Mouse (Mus musculus): ENCODE measurements around the gene Tcf3. TPM values are rescaled to one million over a fixed set of nuclear protein-coding genes. Genes with fewer than 3 reads are reported as not detected.

Gene Tcf3
- polyA plus RNA-seq, 1 experiment from 2014 or later: 191 TPM

GRCm38 (mm10) chr10:80399191-80399972, 34.1 kb downstream of the Tcf3 start, which contains the start of gene Mbd3:
TSS of gene Mbd3 (minus strand) at chr10:80399550.
- peaks cover 6% of the 10 kb centered on the region; the same call in 1 of the 2 replicates for H3K9me3 ChIP-seq
- peak; percentile 99 for DNase-seq (ENCODE audit: low spot score)
- peak within 1 kb of the TSS; percentile 88 for H3K4me3 ChIP-seq
- under 1% methylated on average over 82 of the region's 82 CpGs for WGBS
- peaks cover 66% of the 10 kb centered on the region for H3K36me3 ChIP-seq
- peak within 1 kb of the TSS; percentile 100 for H3K27ac ChIP-seq
- peaks cover 44% of the 10 kb centered on the region for H3K4me1 ChIP-seq (replicated peaks)
- H3K27me3 ChIP-seq (ENCODE audit: insufficient read depth, poor library complexity, severe bottlenecking): no peaks in the 10 kb centered on the region

GRCm38 (mm10) chr10:80398719-80399190, 34.7 kb downstream of the Tcf3 start:
- Histone ChIP-seq H3K27ac (peak overlapping the region; percentile 100), H3K4me1 (replicated peaks) (peaks cover 40% of the 10 kb centered on the region), H3K9me3 (peaks cover 6% of the 10 kb centered on the region; the same call in 1 of the 2 replicates), H3K4me3 (peak overlapping the region; percentile 88), H3K27me3 (ENCODE audit: insufficient read depth, poor library complexity, severe bottlenecking) (no peaks in the 10 kb centered on the region), H3K36me3 (peaks cover 66% of the 10 kb centered on the region)
- under 1% methylated on average over 59 of the region's 59 CpGs for WGBS
- peak; percentile 99 for DNase-seq (ENCODE audit: low spot score)

- no peak for DNase-seq (ENCODE audit: low spot score)
- Histone ChIP-seq H3K4me3 (peak overlapping the region; percentile 88), H3K27ac (peak overlapping the region; percentile 100), H3K4me1 (replicated peaks) (peaks cover 40% of the 10 kb centered on the region), H3K27me3 (ENCODE audit: insufficient read depth, poor library complexity, severe bottlenecking) (no peaks in the 10 kb centered on the region), H3K36me3 (peaks cover 66% of the 10 kb centered on the region), H3K9me3 (peaks cover 1% of the 10 kb centered on the region; the same call in 1 of the 2 replicates)
- 0% methylated on average over 1 of the region's 1 CpGs for WGBS
These were observed 35.3 kb downstream of the Tcf3 start for GRCm38 (mm10) chr10:80398174-80398535.

GRCm38 (mm10) chr10:80397524-80398173, 35.8 kb downstream of the Tcf3 start:
- DNase-seq (ENCODE audit: low spot score): no peak

GRCm38 (mm10) chr10:80396822-80397523, 36.5 kb downstream of the Tcf3 start:
- Histone ChIP-seq H3K4me1 (replicated peaks) (peaks cover 40% of the 10 kb centered on the region), H3K9me3 (no peaks in the 10 kb centered on the region), H3K4me3 (peak overlapping the region; percentile 88), H3K27ac (peak overlapping the region; percentile 100), H3K36me3 (peaks cover 66% of the 10 kb centered on the region), H3K27me3 (ENCODE audit: insufficient read depth, poor library complexity, severe bottlenecking) (no peaks in the 10 kb centered on the region)
- DNase-seq (ENCODE audit: low spot score): no peak
- WGBS: 91% methylated on average over 11 of the region's 11 CpGs

More at GRCm38 (mm10) chr10:80397524-80398173, 35.8 kb downstream of the Tcf3 start:
- Histone ChIP-seq H3K36me3 (peaks cover 66% of the 10 kb centered on the region), H3K4me1 (replicated peaks) (peaks cover 40% of the 10 kb centered on the region), H3K27me3 (ENCODE audit: insufficient read depth, poor library complexity, severe bottlenecking) (no peaks in the 10 kb centered on the region), H3K4me3 (peak overlapping the region; percentile 88), H3K9me3 (no peaks in the 10 kb centered on the region), H3K27ac (peak overlapping the region; percentile 100)
- 62% methylated on average over 8 of the region's 8 CpGs for WGBS

GRCm38 (mm10) chr10:80395025-80395627, 38.3 kb downstream of the Tcf3 start:
- peaks cover 73% of the 10 kb centered on the region for H3K36me3 ChIP-seq

GRCm38 (mm10) chr10:80392687-80393086, 40.8 kb downstream of the Tcf3 start:
- H3K4me1 ChIP-seq (replicated peaks): peaks cover 27% of the 10 kb centered on the region
- H3K36me3 ChIP-seq: peaks cover 78% of the 10 kb centered on the region
- no peak overlapping the region for H3K27ac ChIP-seq
- no peaks in the 10 kb centered on the region for H3K9me3 ChIP-seq
- H3K27me3 ChIP-seq (ENCODE audit: insufficient read depth, poor library complexity, severe bottlenecking): no peaks in the 10 kb centered on the region
- H3K4me3 ChIP-seq: 0 out of 2 replicates have a peak overlapping the region, but pooled peaks have one; percentile 18
- DNase-seq (ENCODE audit: low spot score): no peak
- 96% methylated on average over 5 of the region's 5 CpGs for WGBS

More at GRCm38 (mm10) chr10:80395025-80395627, 38.3 kb downstream of the Tcf3 start:
- peaks cover 29% of the 10 kb centered on the region for H3K4me1 ChIP-seq (replicated peaks)
- no peak for DNase-seq (ENCODE audit: low spot score)
- 96% methylated on average over 35 of the region's 35 CpGs for WGBS
- H3K4me3 ChIP-seq: no peak overlapping the region
- no peak overlapping the region; the same call in 1 of the 2 replicates for H3K27ac ChIP-seq
- H3K9me3 ChIP-seq: no peaks in the 10 kb centered on the region
- H3K27me3 ChIP-seq (ENCODE audit: insufficient read depth, poor library complexity, severe bottlenecking): no peaks in the 10 kb centered on the region

GRCm38 (mm10) chr10:80390697-80391096, 42.8 kb downstream of the Tcf3 start:
- no peak for DNase-seq (ENCODE audit: low spot score)
- H3K36me3 ChIP-seq: peaks cover 61% of the 10 kb centered on the region
- H3K27ac ChIP-seq: no peak overlapping the region
- H3K27me3 ChIP-seq (ENCODE audit: insufficient read depth, poor library complexity, severe bottlenecking): no peaks in the 10 kb centered on the region
- H3K4me3 ChIP-seq: no peak overlapping the region
- H3K9me3 ChIP-seq: no peaks in the 10 kb centered on the region
- H3K4me1 ChIP-seq (replicated peaks): peaks cover 18% of the 10 kb centered on the region
- WGBS: 85% methylated on average over 9 of the region's 9 CpGs

- 82% methylated on average over 4 of the region's 4 CpGs for WGBS
- Histone ChIP-seq H3K36me3 (peaks cover 60% of the 10 kb centered on the region), H3K4me3 (no peak overlapping the region)
These were observed 44.2 kb downstream of the Tcf3 start for GRCm38 (mm10) chr10:80389185-80389708.

GRCm38 (mm10) chr10:80388731-80389130, 44.7 kb downstream of the Tcf3 start:
- Histone ChIP-seq H3K27me3 (ENCODE audit: insufficient read depth, poor library complexity, severe bottlenecking) (no peaks in the 10 kb centered on the region), H3K36me3 (peaks cover 60% of the 10 kb centered on the region), H3K27ac (peak overlapping the region; percentile 98), H3K9me3 (no peaks in the 10 kb centered on the region), H3K4me1 (replicated peaks) (peaks cover 35% of the 10 kb centered on the region), H3K4me3 (peak overlapping the region; percentile 97)
- DNase-seq (ENCODE audit: low spot score): no peak
- WGBS: 34% methylated on average over 2 of the region's 2 CpGs

More at GRCm38 (mm10) chr10:80389185-80389708, 44.2 kb downstream of the Tcf3 start:
- no peak overlapping the region for H3K27ac ChIP-seq
- no peaks in the 10 kb centered on the region for H3K27me3 ChIP-seq (ENCODE audit: insufficient read depth, poor library complexity, severe bottlenecking)
- DNase-seq (ENCODE audit: low spot score): no peak
- H3K9me3 ChIP-seq: no peaks in the 10 kb centered on the region
- peaks cover 30% of the 10 kb centered on the region for H3K4me1 ChIP-seq (replicated peaks)

GRCm38 (mm10) chr10:80387522-80387959, 45.9 kb downstream of the Tcf3 start, which contains the start of gene Mex3d:
TSS of gene Mex3d (minus strand) at chr10:80387659.
- WGBS: 5% methylated on average over 54 of the region's 61 CpGs
- DNase-seq (ENCODE audit: low spot score): peak; percentile 90
- peak within 1 kb of the TSS; percentile 97 for H3K4me3 ChIP-seq
- peaks cover 60% of the 10 kb centered on the region for H3K36me3 ChIP-seq
- H3K4me1 ChIP-seq (replicated peaks): peaks cover 44% of the 10 kb centered on the region
- H3K9me3 ChIP-seq: no peaks in the 10 kb centered on the region
- peak within 1 kb of the TSS; percentile 98 for H3K27ac ChIP-seq
- no peaks in the 10 kb centered on the region for H3K27me3 ChIP-seq (ENCODE audit: insufficient read depth, poor library complexity, severe bottlenecking)

All from hindbrain, embryonic 10.5 days (tissue).